Mouse (Mus musculus) urinary bladder, postnatal 4 days (tissue): ENCODE results near the gene Upk1a.
A peak's percentile ranks its signal among the peaks of the same experiment; 100 is the strongest.

ENCODE experiments used
- DNase-seq, 2 experiments: peaks; one replicate each; pipeline ENCODE4 v3.0.0; 2021 to 2022; ENCODE audit warnings: low spot score in 2 of 2

Gene Upk1a

DNA sequence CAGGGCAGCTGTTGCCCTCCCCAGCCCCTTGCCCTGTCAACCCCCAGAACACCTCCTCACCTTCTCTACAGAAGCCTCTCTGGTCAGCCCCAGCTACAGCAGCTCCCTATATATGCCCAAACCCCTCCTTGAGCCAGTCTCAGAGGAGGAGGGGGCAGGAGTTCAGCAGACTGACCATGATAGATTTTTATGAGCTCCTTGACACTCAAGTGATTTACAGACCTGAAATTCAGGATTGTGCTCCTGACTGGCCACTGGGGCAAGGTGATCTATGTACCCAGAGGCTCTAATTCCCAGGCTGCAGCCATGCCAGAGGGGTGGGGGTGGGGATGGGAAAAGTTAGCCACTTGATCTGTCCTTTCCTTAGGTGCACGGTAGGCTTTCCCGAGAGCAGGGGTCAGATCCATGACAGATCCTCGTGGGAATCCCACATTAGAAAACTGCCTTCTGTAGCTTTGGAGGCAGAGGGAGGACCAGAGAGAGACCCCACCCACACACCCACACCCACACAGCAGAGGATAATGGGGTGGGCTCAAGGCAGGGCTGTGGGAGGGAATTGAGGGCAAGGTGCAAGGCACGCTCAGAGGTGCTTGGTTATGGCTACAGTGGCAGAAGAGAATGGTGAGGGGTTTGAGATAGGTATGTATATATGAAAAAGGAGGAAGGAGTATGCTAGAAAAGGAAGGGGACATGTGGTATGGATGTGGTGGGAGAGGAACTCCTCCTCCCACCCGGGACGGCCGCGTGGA is at the start of gene Upk1a:
Gene Upk1a (minus strand): TSS at position 194 of the 749 bp plus-strand sequence.
- DNase-seq, result peak in 1 of 2 experiments; percentile 34

DNA sequence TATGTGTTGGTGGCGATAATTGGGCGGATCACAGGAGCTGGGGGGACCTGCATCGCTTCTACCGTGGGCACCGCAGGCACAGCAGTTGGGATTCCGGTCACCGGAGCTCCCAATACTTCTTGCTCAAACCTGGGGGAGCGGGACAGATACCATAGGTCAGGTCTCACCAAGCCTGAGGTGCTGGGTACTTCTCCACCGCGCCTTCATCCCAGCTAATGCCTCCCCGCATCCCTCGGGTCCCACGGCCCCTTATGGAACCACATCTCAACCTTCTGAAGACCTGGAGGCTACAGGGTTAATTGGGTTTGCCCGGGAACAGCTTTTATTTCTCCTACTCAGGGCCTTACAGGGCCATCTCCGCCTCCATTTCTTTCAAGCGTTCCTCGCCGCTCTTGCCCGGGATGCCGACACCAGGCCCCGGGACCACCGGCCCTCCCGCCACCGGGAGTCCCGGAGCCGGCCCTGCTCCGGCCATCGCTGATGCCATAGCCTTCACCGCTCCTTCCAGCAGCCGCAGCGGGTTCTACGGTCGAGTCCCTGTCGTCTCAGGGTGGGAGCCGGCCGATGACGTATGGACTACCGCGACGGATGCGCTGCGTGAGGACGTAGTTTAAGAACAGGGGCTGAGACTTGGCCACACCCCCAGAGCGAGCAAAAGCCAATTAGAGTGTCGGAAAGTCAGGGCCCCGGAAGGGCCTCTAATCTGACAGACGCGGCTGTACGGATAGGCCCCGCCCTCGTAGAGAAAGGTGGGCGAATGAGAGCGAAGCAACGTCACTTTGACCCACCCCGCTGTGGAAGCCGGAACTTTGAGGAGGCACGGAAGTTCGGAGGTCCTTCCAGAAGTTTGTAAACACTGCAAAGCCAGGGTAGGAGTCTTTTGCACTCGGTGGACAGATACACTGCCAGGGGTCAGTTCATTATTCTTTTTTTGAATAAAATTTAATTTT is 37.2 kb upstream of the Upk1a start, which contains the start of gene Rbm42:
Gene Rbm42 (minus strand): TSS at position 727 of the 950 bp plus-strand sequence.
- peak; percentile 97 for DNase-seq

DNA sequence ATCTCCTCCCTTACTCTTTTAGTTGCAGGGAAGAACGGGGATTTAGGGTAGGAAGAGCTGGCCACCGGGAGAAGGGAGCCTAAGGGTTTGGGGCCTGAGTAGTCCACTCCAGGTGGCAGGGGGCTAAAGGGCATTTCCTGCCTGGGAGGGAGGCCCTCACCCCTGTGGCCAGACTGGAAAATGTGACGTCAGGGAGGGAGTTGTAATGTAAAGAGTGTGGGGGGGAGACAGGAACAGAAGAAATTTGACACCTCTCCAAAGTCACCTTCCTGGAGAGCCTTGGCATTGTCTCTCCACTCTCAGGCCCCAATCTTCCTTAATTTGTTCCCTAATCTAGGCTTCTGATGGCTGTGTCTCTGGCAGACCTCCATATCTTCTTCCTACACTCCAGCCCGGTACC is 26.4 kb upstream of the Upk1a start:
- no peak for DNase-seq

DNA sequence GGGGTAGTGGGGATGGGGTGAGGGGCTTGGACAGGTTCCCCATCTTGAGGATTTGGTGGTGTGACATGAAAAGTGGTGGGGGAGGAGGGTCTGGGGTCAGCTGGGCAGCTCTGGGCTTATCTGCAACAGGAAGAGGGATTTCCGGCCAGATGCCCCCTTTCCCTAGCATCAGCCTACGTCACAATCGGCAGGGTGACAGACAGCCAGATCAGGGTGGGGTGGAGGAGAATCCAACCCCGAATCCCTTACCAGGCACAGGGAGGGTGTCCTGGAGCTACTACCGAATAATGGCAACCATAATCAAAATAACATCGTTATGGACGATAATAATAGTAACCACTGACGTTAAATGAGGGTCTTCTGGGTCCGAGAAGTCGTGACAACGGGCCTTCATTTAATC is 23.7 kb upstream of the Upk1a start:
- DNase-seq, result no peak

DNA sequence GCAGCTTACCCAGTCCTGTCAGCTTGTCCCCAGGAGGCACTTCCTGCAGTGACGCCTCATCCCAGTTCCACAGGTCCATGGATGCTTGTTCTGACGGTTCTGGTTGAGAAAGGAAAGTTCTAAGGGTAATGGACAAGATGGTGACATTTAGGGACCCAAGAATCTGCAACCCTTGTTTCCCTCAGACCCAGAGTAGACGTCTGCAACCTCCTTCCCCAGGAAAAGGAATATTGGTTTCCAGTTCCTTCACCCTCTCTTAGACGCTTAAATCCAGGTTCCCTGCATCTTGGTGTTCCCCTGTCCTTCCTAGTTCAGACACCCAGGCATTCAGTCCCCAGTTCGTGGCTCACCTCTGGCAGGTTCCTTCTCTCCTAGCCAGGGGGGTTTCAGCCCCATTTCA is 23.1 kb upstream of the Upk1a start, which contains the start of gene Etv2:
Gene Etv2 (minus strand): TSS at position 101 of the 400 bp plus-strand sequence.
- DNase-seq, result no peak

DNA sequence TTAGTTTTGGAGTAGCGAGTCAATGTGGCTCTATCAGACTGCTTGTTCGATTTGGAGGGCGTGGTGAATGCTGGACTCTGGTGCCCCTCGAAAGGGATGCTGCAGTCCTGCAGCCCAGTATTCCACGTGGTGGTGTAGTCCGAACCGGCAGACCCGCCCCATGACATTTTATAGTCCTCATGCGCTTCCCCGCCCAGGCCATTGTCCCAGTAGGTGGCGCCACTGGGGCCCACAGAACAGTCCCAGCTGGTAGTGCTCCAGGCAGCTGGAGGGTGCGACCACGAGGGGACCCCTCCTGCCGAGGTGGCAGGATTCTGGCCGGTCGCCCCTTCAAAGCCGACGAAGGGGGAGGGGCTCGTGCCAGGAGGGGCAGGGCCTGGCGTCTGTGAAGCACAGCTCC is 22.0 kb upstream of the Upk1a start:
- DNase-seq, result peak; percentile 48 to 72

DNA sequence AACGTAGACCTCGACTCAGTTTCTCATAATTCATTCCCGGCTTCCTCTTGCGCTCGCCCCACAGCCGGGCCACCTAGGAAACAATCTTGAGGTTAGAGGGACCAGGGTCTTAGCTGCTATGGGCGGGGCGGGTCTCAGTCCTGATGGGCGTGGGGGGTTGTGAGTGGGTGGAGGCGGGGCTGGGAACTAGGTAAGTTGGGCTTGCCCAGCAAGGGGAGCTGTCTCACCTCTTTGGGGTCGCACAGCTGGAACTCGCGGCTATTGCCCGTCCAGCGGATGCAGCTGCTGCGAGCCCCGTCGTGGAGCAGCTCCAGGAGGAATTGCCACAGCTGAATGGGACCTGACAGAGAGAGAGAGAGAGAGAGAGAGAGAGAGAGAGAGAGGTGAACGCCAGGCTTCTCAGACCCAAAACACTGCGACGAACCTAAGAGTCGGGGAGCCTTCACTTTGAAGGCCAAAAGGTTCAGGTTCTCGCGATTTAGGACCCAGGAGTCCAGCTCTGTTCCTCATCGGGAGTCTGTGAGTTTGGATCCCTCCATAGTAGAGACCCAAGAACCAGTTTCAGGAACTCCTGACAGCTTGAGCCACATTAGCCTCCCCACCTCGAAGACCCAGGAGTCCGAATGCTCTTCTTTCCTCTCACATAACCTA is 21.2 kb upstream of the Upk1a start:
- DNase-seq, result no peak

DNA sequence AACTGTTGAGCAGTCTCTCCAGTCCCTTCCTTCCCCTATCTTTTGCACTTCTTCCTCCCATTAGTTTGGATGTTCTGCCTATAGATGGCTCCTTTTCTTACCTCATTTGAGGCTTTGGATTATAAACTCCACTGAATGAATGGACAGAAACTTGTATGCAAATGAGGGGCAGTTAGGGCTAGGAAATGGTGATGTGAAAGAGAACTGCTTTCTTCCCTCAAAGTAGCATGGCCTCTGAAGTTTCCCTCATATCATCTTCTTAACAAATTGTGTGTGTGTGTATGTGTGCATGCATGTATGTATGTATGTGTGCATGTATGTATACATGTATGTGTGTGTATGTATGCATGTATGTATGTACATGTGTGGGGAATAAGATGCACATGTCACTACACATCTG is 16.4 kb upstream of the Upk1a start:
- no peak for DNase-seq

DNA sequence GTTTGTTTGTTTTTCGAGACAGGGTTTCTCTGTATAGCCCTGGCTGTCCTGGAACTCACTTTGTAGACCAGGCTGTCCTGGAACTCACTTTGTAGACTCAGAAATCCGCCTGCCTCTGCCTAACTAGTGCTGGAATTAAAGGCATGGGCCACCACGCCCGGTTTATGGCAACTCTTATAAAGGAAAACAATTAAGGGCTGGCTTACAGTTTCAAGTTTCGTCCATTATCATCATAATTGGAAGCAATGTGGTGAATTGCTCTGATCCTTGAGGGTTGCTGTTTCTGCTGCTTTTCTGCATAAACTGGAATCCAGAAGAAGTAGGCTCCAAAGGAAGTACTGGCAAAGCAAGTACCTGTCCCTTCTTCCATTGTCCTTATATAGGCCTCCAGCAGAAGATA is 14.0 kb upstream of the Upk1a start:
- no peak for DNase-seq

DNA sequence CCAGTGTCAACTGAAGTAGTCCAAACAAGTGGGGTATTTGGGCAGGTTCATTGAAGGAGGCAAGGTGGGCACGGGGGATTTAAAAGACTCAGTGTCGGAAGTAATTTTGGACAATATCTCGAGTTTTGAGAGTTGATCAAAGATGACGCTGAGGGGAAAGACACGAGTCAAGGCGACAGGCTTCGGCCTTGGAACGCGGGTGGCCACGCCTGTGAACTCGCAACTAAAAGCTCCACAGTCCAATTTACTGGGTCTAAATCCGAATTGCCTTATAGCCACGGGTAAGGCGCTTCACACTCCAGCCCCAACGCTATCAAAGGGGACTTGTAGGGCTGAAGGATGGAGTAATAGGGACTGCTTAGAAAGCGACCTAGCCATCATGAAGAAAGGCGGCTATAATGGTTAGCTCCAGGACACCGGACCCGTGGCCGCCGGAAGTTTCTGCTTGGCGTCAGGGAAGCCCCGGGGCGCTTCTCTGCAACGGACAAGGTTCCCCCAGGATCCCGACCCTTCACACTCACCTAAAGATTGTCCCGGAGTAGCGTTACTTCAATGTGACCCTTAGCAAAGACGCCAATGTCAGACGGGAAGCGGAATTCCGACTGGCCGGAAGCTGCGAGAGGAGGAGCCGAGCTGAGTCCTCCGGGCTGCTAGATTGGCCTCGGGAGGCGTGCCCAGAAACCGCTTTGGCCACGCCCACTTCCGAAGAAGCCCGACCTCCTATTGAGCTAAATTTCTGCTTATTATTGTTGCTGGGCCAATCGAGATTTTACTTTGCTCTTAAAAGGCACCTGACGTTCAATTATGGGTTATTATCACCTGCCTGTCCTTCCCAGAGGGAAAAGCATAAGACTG is 13.1 kb upstream of the Upk1a start, which contains the start of gene Cox6b1:
Gene Cox6b1 (minus strand): TSS at position 622 of the 855 bp plus-strand sequence.
- peak; percentile 81 to 85 for DNase-seq

DNA sequence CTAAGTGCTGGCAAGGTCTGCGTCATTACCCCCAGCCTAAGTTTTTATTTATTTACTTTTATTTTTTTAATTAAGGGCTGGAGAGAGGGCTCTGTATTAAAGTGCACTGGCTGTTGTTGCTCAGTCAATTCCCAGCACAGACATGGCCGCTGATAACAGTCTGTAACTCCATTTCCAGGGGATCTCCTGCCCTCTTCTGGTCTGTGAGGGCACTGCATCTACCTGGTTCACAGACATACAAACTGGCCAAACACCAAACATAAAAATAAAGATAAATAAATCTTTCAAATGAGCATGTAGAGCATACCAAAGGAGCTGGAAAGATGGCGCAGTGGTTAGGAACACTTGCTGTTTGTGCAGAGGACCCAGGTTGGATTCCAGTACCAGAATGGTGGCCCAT is 6.6 kb upstream of the Upk1a start:
- no peak for DNase-seq

DNA sequence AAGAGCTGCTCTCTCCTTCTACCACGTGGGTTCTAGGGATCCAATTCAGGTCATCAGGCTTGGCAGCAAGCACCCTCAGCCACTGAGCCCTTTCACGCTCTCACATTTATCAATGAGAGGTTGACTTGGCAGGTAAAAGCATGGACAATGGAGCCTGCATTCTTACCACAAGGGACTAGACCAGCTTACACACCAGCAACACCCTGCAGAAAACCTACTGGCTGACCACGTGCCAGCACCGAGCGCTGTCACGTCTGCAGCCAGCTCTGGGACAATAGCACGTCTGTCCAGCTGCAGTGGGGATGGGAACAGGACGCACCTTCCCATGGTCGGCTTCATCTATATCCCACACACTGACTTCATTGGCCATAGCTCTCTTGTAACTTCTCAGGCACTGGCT is 6.0 kb upstream of the Upk1a start:
- DNase-seq, result no peak

DNA sequence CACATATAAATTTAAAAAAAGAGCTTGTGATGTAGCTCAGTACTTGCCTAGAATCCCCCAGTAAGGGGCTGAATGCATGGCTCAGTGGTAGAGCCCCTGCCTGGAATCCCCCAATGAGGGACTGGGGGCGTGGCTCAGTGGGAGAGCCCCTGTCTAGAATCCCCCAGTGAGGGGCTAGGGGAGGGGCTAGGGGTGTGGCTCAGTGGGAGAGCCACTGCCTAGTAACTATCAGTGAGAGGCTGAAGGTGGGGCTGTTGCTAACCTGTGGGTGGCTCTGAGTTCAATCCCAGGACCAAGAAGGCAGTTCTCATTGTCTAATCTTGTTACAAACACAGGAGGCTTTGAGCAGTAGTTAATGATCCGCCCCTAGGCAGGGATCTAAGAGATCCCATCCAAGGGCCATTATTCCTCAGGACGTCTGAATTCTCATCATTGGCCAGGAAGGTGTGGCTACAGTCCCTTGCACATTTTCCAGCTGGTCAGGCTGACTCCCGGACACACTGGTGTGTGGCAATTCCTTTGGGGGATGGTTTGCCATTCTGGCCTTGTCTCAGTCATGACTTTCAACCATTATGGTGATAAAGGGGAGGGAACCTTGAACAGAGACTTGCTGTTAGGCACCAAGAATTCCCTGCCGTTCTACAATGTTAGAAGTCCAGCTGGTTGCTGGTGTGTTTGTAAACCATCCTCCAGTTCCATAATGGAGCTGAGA is 2.6 kb upstream of the Upk1a start:
- DNase-seq, result no peak

DNA sequence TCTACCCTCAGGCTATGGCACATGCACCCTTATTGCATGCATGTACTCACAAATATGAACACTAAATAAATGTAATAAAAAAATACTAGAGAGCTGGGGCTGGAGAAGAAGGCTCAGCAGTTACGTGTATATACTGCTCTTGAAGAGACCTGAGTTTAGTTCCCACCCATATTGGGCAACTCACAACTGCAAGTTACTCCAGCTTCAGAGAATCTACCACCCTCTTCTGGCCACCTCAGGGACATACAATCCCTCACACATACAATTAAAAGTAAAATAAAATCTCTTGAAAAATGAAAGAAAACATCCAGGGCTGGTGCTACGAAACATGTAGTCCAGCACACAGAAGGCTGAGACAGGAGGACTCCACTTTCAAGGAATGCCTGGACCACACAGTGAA is 1.8 kb upstream of the Upk1a start:
- no peak for DNase-seq

DNA sequence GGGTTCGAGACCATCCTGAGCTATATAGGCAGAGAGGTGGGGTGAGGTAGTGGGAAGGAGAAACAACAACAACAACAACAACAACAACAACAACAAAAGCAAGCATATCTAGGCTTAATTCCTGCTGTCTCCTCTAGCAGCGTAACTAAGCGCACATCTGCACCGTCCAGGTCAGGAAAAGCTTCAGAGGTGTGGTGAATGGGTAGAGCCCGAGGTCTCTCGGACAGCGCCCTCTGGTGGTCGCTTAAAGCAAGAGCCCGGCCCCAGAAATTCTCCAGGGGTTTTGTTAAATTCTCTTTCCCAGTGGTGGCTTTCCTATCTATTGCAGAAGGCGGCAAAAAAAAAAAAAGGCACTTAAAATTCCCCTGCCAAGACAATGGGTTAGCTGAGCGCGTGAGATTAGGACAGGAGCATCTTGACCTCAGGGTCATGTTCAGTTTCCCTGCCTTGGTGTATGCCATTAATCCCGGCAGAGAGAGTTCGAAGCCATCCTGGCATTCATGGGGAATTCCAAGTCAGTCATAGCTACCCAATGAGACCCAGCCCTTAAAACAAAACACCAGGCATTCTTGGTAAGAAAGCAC is 974 bp upstream of the Upk1a start:
- peak in 1 of 2 experiments; percentile 52 for DNase-seq

DNA sequence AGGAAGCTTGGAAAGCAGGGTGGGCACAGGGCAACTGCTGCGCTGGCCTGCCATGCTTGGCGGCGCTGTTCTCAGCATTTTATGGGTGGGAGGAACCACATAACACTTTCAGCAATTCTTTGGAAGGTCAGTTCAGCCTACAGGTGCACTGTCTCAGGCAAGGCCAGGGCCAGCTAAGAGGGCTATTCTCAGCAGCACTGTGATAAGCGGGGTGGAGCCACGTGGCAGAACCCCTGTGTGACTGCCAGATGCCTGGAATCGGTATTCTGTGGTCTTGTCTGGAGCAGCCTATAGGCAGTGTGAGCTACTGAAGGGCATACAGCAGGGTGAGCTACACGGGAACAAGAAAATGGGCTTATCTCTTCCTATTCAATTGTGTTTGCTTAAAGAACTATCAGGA is 2.6 kb downstream of the Upk1a start:
- no peak for DNase-seq

DNA sequence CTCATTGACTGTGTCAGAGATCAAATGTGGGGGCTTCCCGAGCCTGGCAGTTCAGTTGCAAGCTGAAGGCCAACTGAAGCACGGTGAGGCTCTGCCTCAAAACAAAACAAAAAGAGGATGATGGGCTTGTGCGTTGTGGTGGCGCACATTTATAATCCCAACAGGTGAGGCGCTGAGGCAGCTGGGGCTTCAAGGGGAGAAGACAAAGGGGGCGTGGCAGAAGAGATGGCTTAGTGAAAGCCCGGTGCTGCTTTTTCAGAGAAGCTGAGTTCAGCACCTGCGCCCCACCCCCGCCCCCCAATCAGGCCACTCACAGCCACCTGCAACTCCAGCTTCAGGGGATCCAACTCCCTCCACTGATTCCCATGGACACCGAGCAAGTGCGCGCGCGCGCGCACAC is 4.2 kb downstream of the Upk1a start:
- DNase-seq, result no peak

DNA sequence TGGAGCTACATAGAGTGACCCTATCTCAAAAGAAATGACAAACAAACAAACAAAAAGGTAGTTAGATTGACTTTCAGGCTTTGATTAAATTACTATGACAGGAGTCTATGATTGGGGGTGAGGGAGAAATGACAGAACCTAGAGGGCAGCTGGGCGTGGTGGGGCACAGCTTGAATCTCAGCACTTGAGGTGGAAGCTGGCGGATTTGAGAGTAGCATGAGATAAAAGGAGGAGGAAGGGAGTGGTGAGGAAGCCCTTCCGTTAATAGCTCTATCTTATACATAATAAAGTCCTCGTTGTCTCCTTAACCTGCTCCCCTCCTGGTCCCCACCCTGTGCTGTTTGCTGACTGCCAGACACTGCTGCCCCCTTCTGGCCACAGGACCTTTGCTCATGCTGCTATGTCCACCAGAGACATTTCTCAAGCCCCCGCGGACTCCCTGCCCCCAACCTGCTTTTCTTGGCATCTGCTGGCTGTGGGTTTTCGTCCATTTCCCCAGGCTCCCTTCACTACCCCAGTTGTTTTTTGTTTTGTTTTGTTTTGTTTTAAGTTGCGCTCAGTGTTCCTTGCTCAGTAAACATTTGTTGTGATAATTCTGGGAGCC is 4.8 kb downstream of the Upk1a start:
- no peak for DNase-seq

DNA sequence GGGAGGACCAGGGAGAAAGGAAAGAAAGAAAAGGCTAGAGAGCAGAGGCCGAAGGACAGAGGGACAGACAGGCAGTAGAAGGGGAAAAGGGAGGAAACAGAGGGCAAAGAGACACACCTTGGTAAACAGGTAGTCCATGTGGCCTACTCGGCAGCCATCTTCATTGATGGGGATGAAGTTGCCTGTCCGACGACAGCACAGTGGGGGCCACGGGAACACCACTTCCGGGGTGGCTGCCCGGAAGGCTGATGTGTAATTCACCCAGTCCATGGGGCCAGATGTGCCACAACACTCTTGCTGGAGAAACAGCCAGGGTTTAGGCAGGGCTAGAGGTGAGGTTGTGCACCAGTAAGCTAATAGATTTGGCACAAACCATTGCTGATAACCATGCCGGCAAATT is 7.7 kb downstream of the Upk1a start:
- DNase-seq, result no peak

DNA sequence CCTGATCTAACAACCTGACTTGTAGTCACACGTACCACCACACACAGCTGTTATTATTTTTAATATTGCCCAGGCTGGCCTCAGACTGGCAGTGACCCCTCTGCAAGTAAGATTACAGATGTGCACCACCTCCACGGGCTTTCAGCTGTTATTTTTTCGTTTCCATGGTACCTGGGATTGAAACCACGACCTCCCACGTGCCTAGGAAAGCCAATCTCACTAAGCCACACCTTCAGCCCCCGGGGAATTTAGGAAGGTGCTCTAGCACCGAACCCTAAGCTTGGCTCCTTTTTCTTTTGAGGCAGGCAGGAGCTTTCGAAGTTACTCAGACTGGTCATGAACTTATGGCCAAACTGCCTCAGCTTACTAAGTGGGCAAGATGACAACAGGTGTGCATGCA is 8.2 kb downstream of the Upk1a start:
- no peak for DNase-seq
